Mouse (Mus musculus) neural tube, embryonic 12.5 days (tissue): ENCODE data around the gene Itga2. TPM values are rescaled to one million over a fixed set of nuclear protein-coding genes. Genes with fewer than 3 reads are reported as not detected.

Experiments used
- ATAC-seq: fragments of 200-750 bp; cut with Nextera tagmentation; 2 replicates; pipeline ENCODE4 v1.8.0; 2017; ENCODE audit warnings: low read depth, mild to moderate bottlenecking, moderate TSS enrichment, moderate library complexity; ENCODE audit not compliant: low FRiP score
- H3K27ac ChIP-seq: fragments of 300-500 bp; sonication (generic); 2 replicates; pipeline ENCODE4 v1.5.1; 2016
- H3K27me3 ChIP-seq: fragments of 300-500 bp; sonication (generic); replicated peaks from 2 replicates; pipeline ENCODE4 v1.6.1; 2016; ENCODE audit warnings: mild to moderate bottlenecking
- H3K36me3 ChIP-seq: fragments of 300-500 bp; sonication (generic); 2 replicates; pipeline ENCODE4 v1.6.1; 2016; ENCODE audit warnings: mild to moderate bottlenecking
- H3K4me1 ChIP-seq: fragments of 300-500 bp; sonication (generic); 2 replicates; pipeline ENCODE4 v1.6.1; 2016
- H3K4me2 ChIP-seq: fragments of 300-500 bp; sonication (generic); replicated peaks from 2 replicates; pipeline ENCODE4 v1.6.1; 2016; ENCODE audit warnings: mild to moderate bottlenecking
- H3K4me3 ChIP-seq: fragments of 300-500 bp; sonication (generic); 2 replicates; pipeline ENCODE4 v1.5.1; 2016
- H3K9ac ChIP-seq: fragments of 300-500 bp; sonication (generic); 2 replicates; pipeline ENCODE4 v1.6.1; 2016; ENCODE audit warnings: mild to moderate bottlenecking
- H3K9me3 ChIP-seq: fragments of 300-500 bp; sonication (generic); 2 replicates; pipeline ENCODE4 v1.6.1; 2016; ENCODE audit warnings: mild to moderate bottlenecking
- WGBS: fragments of 180-500 bp; shearing (Covaris S2); methylation state at CpG from one replicate; pipeline ENCODE4 v1.1.7; 2016; 5-methylcytosine and 5-hydroxymethylcytosine counted together
- polyA plus RNA-seq: library from polyadenylated mRNA; unstranded; fragments of >200 nt; fragmentation: Nextera tagmentation; extraction: Ambion mirVana; gene quantifications from 2 replicates; pipeline ENCODE4 v1.2.1, GENCODE M21; 2016

The Itga2 gene
- polyA plus RNA-seq, 1 experiment from 2014 or later: 1.3 TPM

DNA sequence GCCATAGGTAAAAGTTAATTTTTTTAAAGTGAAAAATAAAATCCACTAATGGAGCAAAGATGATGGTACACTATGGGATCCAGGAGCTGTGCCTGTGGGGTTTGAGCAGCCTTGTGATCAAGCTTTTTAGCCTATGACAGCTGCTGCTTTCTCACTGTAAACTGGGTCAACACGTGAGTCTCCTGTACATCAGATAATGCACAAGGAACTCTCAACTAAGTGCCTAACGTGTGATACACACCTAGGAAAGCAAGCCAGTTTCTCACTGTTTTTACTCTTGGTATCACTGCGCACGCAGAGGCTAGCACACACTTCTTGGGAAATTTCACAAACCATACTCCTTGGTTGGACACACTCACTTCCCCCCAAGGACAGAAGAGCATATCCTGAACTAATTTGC, 17.3 kb downstream of the Itga2 start:
- Histone ChIP-seq H3K27ac (no peak overlapping the region), H3K9ac (no peak overlapping the region), H3K27me3 (no peaks in the 10 kb centered on the region), H3K4me3 (no peak overlapping the region), H3K4me1 (no peaks in the 10 kb centered on the region), H3K9me3 (no peaks in the 10 kb centered on the region), H3K36me3 (no peaks in the 10 kb centered on the region), H3K4me2 (no peak overlapping the region)
- 81% methylated on average over 4 of the region's 4 CpGs for WGBS
- no peak for ATAC-seq

DNA sequence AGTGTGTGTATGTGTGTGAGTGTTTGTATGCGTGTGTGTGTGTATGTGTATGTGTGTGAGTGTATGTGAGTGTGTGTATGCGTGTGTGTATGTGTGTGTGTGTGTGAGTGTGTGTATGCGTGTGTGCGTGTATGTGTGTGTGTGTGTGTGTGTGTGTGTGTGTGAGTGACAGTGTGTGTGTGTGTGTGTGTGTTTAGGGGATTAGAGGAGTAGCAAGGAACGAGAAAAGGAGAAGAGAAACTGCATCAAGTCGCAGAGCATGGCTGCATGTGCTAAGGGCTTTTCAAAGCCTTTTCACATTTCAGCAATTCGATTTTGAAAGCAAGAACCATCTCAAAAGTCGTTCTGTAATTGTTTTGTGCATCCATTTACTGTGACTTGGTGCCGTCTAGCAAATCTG, 21.3 kb downstream of the Itga2 start:
- H3K4me2 ChIP-seq: no peak overlapping the region
- WGBS: 76% methylated on average over 9 of the region's 9 CpGs
- no peak overlapping the region for H3K9ac ChIP-seq
- no peaks in the 10 kb centered on the region for H3K4me1 ChIP-seq
- ATAC-seq: no peak
- H3K27me3 ChIP-seq: no peaks in the 10 kb centered on the region
- no peak overlapping the region for H3K4me3 ChIP-seq
- H3K9me3 ChIP-seq: no peaks in the 10 kb centered on the region
- no peak overlapping the region for H3K27ac ChIP-seq
- no peaks in the 10 kb centered on the region for H3K36me3 ChIP-seq

DNA sequence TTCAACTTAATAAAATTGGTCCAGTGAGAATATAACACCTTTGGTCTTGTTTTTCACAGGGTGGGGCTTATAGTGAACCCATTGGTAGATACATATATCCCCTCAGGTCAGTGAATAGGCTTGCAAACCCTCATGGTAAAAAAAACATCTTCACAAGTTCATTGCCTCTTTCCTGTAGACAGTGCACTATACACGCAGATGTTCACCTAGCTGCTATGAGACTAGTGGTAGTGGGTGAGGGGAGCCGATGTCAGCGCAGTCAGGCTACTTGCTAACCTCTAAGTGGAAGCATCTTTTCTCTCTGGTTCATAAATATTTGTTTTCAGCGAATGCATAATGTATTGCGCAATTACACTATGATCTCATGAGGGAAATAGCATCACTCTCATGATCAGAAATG, 22.4 kb downstream of the Itga2 start:
- 87% methylated on average over 5 of the region's 5 CpGs for WGBS
- H3K4me2 ChIP-seq: no peak overlapping the region
- H3K27ac ChIP-seq: no peak overlapping the region

DNA sequence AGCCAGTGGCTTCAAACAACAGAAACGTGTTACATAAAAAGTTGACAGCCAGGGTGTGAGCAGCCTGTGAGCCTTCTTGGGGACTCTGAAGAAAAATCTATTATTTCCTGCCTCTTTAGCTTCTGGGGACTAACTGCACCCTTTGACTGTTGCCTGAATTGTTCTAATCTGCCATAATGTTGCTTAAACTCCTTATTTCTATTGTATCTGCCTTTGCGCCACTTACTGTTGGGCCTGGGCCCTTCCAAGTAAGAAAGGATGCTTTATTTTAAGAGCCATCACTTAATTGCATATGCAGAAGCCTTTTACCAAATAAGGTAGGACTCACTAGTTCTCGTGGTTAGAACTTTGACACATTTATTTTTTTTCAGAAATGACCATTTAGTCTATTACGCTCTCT, 24.0 kb downstream of the Itga2 start:
- Histone ChIP-seq H3K4me1 (no peaks in the 10 kb centered on the region), H3K9ac (no peak overlapping the region), H3K27me3 (no peaks in the 10 kb centered on the region), H3K4me3 (no peak overlapping the region), H3K36me3 (no peaks in the 10 kb centered on the region), H3K4me2 (no peak overlapping the region), H3K9me3 (no peaks in the 10 kb centered on the region), H3K27ac (no peak overlapping the region)
- WGBS: 82% methylated on average over 4 of the region's 4 CpGs
- ATAC-seq: no peak

More for the DNA sequence above, 22.4 kb downstream of the Itga2 start:
- no peak overlapping the region for H3K9ac ChIP-seq
- no peak for ATAC-seq
- H3K36me3 ChIP-seq: no peaks in the 10 kb centered on the region
- no peaks in the 10 kb centered on the region for H3K27me3 ChIP-seq
- H3K9me3 ChIP-seq: no peaks in the 10 kb centered on the region
- H3K4me3 ChIP-seq: no peak overlapping the region
- no peaks in the 10 kb centered on the region for H3K4me1 ChIP-seq

DNA sequence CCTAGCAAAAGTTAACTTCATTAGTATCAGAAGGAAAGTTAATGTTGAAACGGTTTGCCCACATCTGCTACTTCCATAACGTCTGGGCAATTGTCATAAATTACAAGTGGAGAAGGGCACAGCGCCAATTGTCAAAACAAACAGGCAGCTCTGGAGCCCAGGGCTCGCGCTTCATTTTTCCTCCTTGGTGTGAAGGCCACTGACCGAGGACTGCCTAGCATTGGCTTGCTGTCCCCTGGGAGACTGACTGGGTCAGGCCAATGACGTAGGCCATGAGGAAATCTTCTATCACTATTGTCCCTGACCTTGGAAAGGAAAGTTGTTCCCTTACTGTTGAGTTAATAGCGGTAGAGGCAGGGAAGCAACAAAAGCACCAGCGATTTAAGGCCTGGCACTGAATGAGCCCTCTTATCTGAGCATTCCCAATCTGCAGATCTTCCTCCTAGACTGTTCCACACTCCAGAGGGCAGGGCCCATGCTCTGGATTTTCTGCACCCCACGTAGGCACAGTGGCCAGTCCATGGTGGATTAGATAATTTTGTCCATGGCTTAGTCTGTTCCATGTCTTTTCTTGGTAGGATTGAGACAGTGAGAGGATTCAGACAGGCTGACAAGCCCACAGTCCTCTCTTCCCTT, 35.0 kb downstream of the Itga2 start:
- Histone ChIP-seq H3K4me3 (no peak overlapping the region), H3K9ac (no peak overlapping the region), H3K36me3 (no peaks in the 10 kb centered on the region), H3K9me3 (no peaks in the 10 kb centered on the region), H3K27me3 (no peaks in the 10 kb centered on the region), H3K27ac (no peak overlapping the region), H3K4me1 (no peaks in the 10 kb centered on the region), H3K4me2 (no peak overlapping the region)
- no peak for ATAC-seq
- 64% methylated on average over 10 of the region's 10 CpGs for WGBS

DNA sequence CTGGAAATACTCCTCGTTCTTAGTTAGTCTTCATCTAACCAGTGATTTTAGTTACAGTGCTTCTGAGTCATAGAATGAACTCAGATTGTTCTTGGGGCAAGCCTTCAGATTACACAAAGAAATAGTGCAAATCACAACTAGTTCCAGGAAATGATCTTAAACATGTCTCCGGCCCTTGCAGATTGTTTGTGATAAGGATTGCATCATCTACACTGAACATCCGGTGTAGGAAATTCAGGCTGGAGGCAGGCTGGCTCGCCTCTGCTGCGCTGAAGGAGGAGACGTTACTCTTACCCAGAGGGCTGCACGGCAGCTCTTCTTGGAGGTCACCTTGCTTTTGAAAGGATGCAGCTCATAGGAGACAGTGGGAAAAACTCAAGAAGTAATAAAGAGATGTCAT, 36.0 kb downstream of the Itga2 start:
- no peak overlapping the region for H3K4me2 ChIP-seq
- H3K4me1 ChIP-seq: no peaks in the 10 kb centered on the region
- no peaks in the 10 kb centered on the region for H3K36me3 ChIP-seq
- H3K9me3 ChIP-seq: no peaks in the 10 kb centered on the region
- H3K27me3 ChIP-seq: no peaks in the 10 kb centered on the region
- H3K27ac ChIP-seq: no peak overlapping the region
- no peak overlapping the region for H3K4me3 ChIP-seq
- ATAC-seq: no peak
- WGBS: 88% methylated on average over 7 of the region's 7 CpGs
- no peak overlapping the region for H3K9ac ChIP-seq

DNA sequence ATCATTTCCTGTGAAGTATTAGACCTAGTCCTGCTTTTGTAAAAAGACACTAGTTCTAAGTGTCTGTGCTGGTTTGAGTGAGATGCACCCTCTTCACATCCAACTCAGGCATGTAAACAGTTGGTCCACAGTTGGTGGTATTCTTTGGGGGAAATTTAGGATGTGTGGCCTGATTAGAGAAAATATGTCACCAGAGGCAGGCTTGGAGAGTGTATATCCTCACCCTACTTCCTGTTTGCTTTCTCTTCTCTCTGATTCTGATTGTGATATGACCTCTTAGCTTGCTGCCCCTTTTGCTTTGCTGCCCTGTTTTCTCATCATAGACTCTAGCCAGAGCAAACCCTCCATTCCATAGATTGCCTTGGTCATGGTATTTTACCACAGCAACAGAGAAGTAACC, 37.2 kb downstream of the Itga2 start:
- no peak overlapping the region for H3K4me3 ChIP-seq
- no peaks in the 10 kb centered on the region for H3K36me3 ChIP-seq
- no peaks in the 10 kb centered on the region for H3K27me3 ChIP-seq
- H3K4me2 ChIP-seq: no peak overlapping the region
- no peak overlapping the region for H3K27ac ChIP-seq
- no peaks in the 10 kb centered on the region for H3K9me3 ChIP-seq
- no peak for ATAC-seq
- no peaks in the 10 kb centered on the region for H3K4me1 ChIP-seq
- no peak overlapping the region for H3K9ac ChIP-seq

DNA sequence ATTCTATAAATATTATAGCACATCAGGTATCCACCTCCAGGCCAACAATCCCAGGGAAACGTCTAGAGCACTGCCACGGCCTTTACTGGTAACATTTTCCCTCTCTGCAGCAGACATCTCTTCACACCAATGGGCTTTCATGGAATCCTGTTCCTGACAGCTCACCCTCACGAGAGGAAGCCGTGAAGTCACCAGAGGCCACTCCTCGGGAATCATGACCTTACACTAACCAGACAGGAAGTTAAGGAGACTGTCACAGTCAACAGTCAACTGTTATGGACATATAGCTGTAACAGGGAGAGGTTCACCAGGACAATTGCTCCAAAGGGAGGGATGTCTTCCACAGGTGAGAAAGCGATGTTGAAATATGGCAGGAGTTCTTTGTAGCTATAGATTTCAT, 40.2 kb downstream of the Itga2 start:
- Histone ChIP-seq H3K36me3 (no peaks in the 10 kb centered on the region), H3K27me3 (no peaks in the 10 kb centered on the region), H3K4me1 (no peaks in the 10 kb centered on the region), H3K9ac (no peak overlapping the region), H3K27ac (no peak overlapping the region), H3K4me2 (no peak overlapping the region), H3K9me3 (no peaks in the 10 kb centered on the region), H3K4me3 (no peak overlapping the region)
- ATAC-seq: no peak
- 73% methylated on average over 6 of the region's 6 CpGs for WGBS

DNA sequence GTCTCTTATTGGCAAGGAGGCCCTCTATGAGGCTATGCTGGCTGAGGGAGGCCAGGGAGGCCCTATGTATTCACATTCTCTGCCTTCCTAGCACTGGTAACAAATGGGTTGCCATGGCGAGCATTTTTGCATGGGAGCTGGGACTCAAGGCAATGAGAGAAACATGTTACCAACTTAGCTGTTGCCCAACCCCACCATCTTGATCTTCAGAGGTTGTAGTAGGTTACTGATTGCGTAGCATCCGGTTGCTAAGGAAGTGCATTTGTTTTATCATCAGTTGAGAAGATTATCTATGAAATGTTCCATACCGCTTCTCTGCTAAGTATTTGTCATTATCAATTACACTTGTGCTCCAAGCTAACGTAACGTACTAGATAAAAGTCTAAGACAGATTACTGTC, 44.2 kb downstream of the Itga2 start:
- 88% methylated on average over 6 of the region's 6 CpGs for WGBS

DNA sequence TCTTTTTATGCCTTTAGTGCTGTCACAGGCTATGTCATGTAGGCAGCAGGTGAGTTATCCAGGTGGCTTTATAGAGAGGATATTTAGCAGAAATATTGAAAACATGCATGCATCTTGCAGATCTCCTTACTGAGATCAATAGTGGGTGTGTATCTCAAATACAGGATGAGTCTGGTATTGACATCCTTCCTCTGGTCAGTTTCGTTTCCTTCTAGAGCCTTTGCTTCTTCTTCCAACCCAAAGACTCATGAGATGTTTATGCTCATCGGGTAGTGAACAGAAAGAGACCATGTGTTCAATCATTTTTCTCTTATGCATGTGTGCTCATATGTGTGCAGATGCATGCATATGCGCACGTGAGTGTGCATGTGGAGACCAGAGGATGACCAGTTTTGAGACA, 44.6 kb downstream of the Itga2 start:
- 90% methylated on average over 4 of the region's 4 CpGs for WGBS
- H3K4me2 ChIP-seq: no peak overlapping the region
- H3K27ac ChIP-seq: no peak overlapping the region
- H3K9me3 ChIP-seq: no peaks in the 10 kb centered on the region
- H3K9ac ChIP-seq: no peak overlapping the region
- no peaks in the 10 kb centered on the region for H3K36me3 ChIP-seq
- H3K4me3 ChIP-seq: no peak overlapping the region
- ATAC-seq: no peak
- no peaks in the 10 kb centered on the region for H3K27me3 ChIP-seq
- no peaks in the 10 kb centered on the region for H3K4me1 ChIP-seq

More for the DNA sequence above, 44.2 kb downstream of the Itga2 start:
- Histone ChIP-seq H3K9ac (no peak overlapping the region), H3K4me2 (no peak overlapping the region), H3K36me3 (no peaks in the 10 kb centered on the region), H3K4me3 (no peak overlapping the region), H3K9me3 (no peaks in the 10 kb centered on the region), H3K27ac (no peak overlapping the region), H3K4me1 (no peaks in the 10 kb centered on the region), H3K27me3 (no peaks in the 10 kb centered on the region)
- no peak for ATAC-seq

DNA sequence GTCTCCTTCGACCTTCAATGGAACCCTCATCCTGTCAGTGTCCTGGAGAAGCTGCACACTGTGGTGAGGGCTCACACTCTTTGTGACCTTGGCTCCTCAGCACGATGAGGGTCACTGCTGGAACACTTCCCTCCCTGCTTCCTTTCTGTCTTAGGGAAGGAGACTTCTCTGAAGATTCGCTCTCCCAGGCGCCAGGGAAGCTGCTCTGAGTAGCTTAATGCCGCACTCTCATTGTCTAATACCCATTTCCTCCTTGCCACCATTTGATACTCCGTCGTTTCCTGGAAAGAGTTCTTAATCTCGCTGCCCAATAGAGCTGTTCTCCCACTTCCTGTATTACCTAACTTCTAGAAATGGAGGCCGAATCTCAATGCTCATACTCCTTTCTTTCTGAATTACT, 46.7 kb downstream of the Itga2 start:
- Histone ChIP-seq H3K9ac (no peak overlapping the region), H3K27me3 (no peaks in the 10 kb centered on the region), H3K9me3 (no peaks in the 10 kb centered on the region), H3K36me3 (no peaks in the 10 kb centered on the region), H3K27ac (no peak overlapping the region), H3K4me3 (no peak overlapping the region), H3K4me1 (no peaks in the 10 kb centered on the region), H3K4me2 (no peak overlapping the region)
- WGBS: 67% methylated on average over 9 of the region's 9 CpGs
- no peak for ATAC-seq

DNA sequence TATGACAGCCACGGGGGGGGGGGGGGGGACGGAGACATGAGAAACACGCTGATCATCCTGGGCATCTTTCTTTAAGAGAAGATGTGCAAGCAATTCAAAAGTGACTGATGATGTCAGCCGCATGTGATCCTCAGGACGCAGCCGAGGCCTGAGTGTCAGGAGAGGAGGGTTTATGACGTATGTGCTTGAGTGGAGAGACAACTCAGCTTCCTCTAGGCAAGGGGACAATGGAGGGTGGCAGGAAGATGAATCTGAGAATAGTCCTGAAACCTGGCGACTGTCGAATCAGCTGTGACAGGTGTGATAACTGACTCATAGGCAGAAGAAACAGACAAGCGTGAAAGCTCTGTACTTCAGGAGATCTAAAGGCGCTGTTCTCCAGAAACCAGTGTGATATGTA, 53.2 kb downstream of the Itga2 start:
- Histone ChIP-seq H3K4me3 (no peak overlapping the region), H3K4me1 (no peaks in the 10 kb centered on the region), H3K27ac (no peak overlapping the region), H3K4me2 (no peak overlapping the region), H3K27me3 (no peaks in the 10 kb centered on the region), H3K9me3 (no peaks in the 10 kb centered on the region), H3K36me3 (no peaks in the 10 kb centered on the region), H3K9ac (no peak overlapping the region)
- no peak for ATAC-seq
- WGBS: 81% methylated on average over 11 of the region's 11 CpGs

DNA sequence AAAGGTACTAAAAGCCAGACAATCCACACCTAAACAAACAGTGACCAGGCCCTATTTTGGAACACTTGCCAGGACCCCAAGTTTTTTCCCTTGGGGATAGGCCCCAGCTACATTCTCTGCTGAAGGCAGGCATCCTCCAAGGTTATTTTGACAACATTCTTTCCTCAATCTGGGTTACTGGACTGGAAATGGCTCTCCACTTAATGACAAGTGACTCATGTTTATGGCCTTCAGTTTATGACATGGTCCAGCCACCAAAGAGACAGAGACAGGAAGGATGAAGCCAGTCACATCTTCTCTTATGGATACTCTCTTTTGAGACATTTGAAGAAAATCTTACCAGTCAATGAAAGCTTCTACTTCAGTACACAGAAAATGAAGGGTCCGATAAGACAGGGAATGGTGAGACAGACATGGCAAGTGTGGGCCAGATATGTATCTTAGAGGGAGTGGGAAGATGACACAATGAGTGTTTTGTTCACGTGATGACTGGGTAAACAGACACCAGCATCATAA, 55.8 kb downstream of the Itga2 start:
- no peaks in the 10 kb centered on the region for H3K9me3 ChIP-seq
- H3K36me3 ChIP-seq: no peaks in the 10 kb centered on the region
- no peak overlapping the region for H3K4me2 ChIP-seq
- no peak overlapping the region for H3K4me3 ChIP-seq
- no peaks in the 10 kb centered on the region for H3K4me1 ChIP-seq
- H3K9ac ChIP-seq: no peak overlapping the region
- ATAC-seq: no peak
- H3K27me3 ChIP-seq: no peaks in the 10 kb centered on the region
- no peak overlapping the region for H3K27ac ChIP-seq
- WGBS: 86% methylated on average over 2 of the region's 2 CpGs
